Mouse (Mus musculus) kidney, adult 2 months (tissue): ENCODE data around the gene Ccnl2. TPM values are rescaled to one million over a fixed set of nuclear protein-coding genes. Genes with fewer than 3 reads are reported as not detected.

Experiments used
- DNase-seq: peaks from one replicate; pipeline ENCODE4 v3.0.0; 2021
- H3K27ac ChIP-seq: fragments of 200-500 bp; 2 replicates; pipeline ENCODE4 v1.5.1; 2012; ENCODE audit warnings: low read depth, low read length, control low read depth, inconsistent platforms; ENCODE audit not compliant: insufficient read depth
- H3K27me3 ChIP-seq: fragments of 200-500 bp; replicated peaks from 2 replicates; pipeline ENCODE4 v1.6.1; 2012; ENCODE audit warnings: mild to moderate bottlenecking, moderate library complexity, low read length, inconsistent platforms; ENCODE audit not compliant: control insufficient read depth, insufficient read depth
- H3K36me3 ChIP-seq: fragments of 200-500 bp; 2 replicates; pipeline ENCODE4 v1.6.1; 2012; ENCODE audit warnings: mild to moderate bottlenecking, moderate library complexity, low read length, inconsistent platforms; ENCODE audit not compliant: control insufficient read depth, insufficient read depth
- H3K4me1 ChIP-seq: fragments of 200-500 bp; 2 replicates; pipeline ENCODE4 v1.6.1; 2011; ENCODE audit warnings: low read length; ENCODE audit not compliant: control insufficient read depth, insufficient read depth
- H3K4me3 ChIP-seq: fragments of 200-500 bp; 2 replicates; pipeline ENCODE4 v1.5.1; 2011; ENCODE audit warnings: mild to moderate bottlenecking, low read depth, low read length, control low read depth; ENCODE audit not compliant: insufficient read depth
- CTCF ChIP-seq: fragments of 200-500 bp; conservative IDR thresholded peaks from 2 replicates; pipeline ENCODE4 v1.5.1; 2011; ENCODE audit warnings: low read depth, mild to moderate bottlenecking, control low read depth, low read length, moderate library complexity, mixed read lengths; ENCODE audit not compliant: insufficient read depth, insufficient read length
- POLR2A ChIP-seq: fragments of 200-500 bp; IDR thresholded peaks from one replicate; pipeline ENCODE4 v1.6.1; 2011; ENCODE audit warnings: low read depth, low read length, control low read depth
- WGBS: fragments of 180-500 bp; shearing (Covaris S2); methylation state at CpG from one replicate; pipeline ENCODE4 v1.1.7; 2018; 5-methylcytosine and 5-hydroxymethylcytosine counted together
- polyA plus RNA-seq: library from polyadenylated mRNA; depleted of rRNA; stranded (reverse); fragments of >200 nt; gene quantifications from 2 replicates; pipeline ENCODE4 v1.2.3, GENCODE M21; 2012

The Ccnl2 gene
- polyA plus RNA-seq, 1 experiment = 54.1 TPM

DNA sequence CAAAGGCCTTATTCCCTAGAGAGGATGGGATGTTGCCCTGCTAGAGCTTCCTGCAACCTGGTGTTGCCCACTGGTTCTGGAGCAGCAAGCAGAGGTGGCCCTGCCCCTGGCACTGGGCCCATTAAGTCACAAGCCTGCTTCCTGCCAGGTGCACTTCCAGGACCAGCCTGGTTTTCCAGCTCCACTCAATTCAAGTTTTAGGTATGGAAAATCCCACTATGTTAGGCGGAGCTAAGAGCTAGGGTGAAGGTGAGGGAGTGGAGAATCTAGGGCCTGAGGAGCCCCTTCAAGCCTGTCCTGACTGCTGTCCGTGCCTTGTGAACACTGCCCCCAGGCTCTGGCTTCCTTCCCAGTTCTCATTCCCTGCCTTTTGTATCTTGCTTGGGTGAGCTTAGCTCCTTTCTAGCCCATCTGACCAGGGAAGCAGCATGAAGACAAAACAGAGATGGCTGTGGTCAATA is 39.7 kb downstream of the Ccnl2 start:
- no peak overlapping the region for H3K4me3 ChIP-seq
- no peaks in the 10 kb centered on the region for H3K27me3 ChIP-seq
- H3K4me1 ChIP-seq = peaks cover 38% of the 10 kb centered on the region
- peak; percentile 85 for DNase-seq
- H3K36me3 ChIP-seq = no peaks in the 10 kb centered on the region; the same call in 1 of the 2 replicates
- WGBS = 37% methylated on average over 2 of the region's 2 CpGs
- TF ChIP-seq POLR2A (no peak), CTCF (no peak)
- peak overlapping the region; percentile 26; the same call in 1 of the 2 replicates for H3K27ac ChIP-seq

GRCm38 (mm10) chr4:155853421-155853820 is 41.1 kb downstream of the Ccnl2 start:
- Histone ChIP-seq H3K4me3 (no peak overlapping the region), H3K27me3 (no peaks in the 10 kb centered on the region), H3K27ac (no peak overlapping the region), H3K36me3 (no peaks in the 10 kb centered on the region; the same call in 1 of the 2 replicates), H3K4me1 (peaks cover 37% of the 10 kb centered on the region)
- no peak for DNase-seq
- 89% methylated on average over 9 of the region's 9 CpGs for WGBS
- TF ChIP-seq POLR2A (no peak), CTCF (no peak)

DNA sequence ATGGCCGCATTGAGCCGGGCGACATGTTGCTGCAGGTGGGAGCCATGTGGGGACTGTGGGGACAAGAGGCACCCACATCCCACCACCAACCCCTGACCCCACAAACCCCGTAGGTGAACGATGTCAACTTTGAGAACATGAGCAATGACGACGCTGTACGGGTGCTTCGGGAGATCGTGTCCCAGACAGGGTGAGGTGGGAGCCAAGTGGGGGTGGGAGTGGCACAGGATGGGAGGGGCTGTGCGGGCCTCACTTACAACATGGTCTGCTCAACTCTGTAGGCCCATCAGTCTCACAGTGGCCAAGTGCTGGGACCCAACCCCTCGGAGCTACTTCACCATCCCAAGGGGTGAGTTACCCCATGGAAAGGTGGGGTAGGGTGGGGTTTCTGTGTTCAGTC is 42.7 kb downstream of the Ccnl2 start:
- DNase-seq = no peak
- Histone ChIP-seq H3K27me3 (no peaks in the 10 kb centered on the region), H3K4me3 (no peak overlapping the region), H3K4me1 (peaks cover 24% of the 10 kb centered on the region), H3K36me3 (no peaks in the 10 kb centered on the region; the same call in 1 of the 2 replicates), H3K27ac (no peak overlapping the region)
- TF ChIP-seq CTCF (no peak), POLR2A (no peak)
- 96% methylated on average over 12 of the region's 12 CpGs for WGBS

GRCm38 (mm10) chr4:155856071-155856470 is 43.8 kb downstream of the Ccnl2 start:
- no peaks in the 10 kb centered on the region; the same call in 1 of the 2 replicates for H3K36me3 ChIP-seq

DNA sequence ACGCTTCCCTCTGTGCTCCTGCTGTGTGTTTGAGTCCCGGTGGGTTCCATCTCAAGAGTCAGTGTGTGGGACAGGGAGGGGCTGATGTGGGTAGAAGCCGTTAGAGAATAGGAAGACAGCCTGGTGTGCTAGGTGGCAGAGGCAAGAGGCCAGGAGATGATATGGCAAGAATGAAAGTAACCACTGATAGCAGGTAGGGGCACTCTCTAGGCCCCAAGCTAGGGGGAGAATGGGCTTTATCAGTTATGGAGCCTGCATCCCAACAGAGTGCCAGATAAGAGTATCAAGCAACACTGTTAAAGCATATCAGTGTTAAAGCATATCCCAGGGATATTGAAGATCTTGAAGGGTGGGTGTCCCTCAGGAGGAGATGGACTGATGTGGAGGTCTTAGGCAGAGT is 44.6 kb downstream of the Ccnl2 start:
- TF ChIP-seq CTCF (no peak), POLR2A (no peak)
- peaks cover 8% of the 10 kb centered on the region for H3K4me1 ChIP-seq
- no peaks in the 10 kb centered on the region for H3K27me3 ChIP-seq
- no peak overlapping the region for H3K27ac ChIP-seq
- H3K4me3 ChIP-seq = no peak overlapping the region
- no peaks in the 10 kb centered on the region; the same call in 1 of the 2 replicates for H3K36me3 ChIP-seq
- WGBS = 77% methylated on average over 3 of the region's 3 CpGs
- peak; percentile 0 for DNase-seq

More at GRCm38 (mm10) chr4:155856071-155856470, 43.8 kb downstream of the Ccnl2 start:
- no peak overlapping the region for H3K4me3 ChIP-seq
- H3K4me1 ChIP-seq = peaks cover 16% of the 10 kb centered on the region
- no peak for TF ChIP-seq CTCF
- no peak for TF ChIP-seq POLR2A
- DNase-seq = no peak
- H3K27ac ChIP-seq = no peak overlapping the region
- no peaks in the 10 kb centered on the region for H3K27me3 ChIP-seq
- WGBS = 94% methylated on average over 12 of the region's 12 CpGs

GRCm38 (mm10) chr4:155859318-155859717 is 47.0 kb downstream of the Ccnl2 start:
- Histone ChIP-seq H3K4me1 (no peaks in the 10 kb centered on the region), H3K27me3 (no peaks in the 10 kb centered on the region), H3K36me3 (no peaks in the 10 kb centered on the region; the same call in 1 of the 2 replicates), H3K27ac (no peak overlapping the region), H3K4me3 (no peak overlapping the region)
- TF ChIP-seq POLR2A = no peak
- no peak for TF ChIP-seq CTCF
- DNase-seq = no peak
- WGBS = 33% methylated on average over 13 of the region's 13 CpGs

- no peaks in the 10 kb centered on the region for H3K36me3 ChIP-seq
- TF ChIP-seq POLR2A = no peak
- no peak for TF ChIP-seq CTCF
- H3K27ac ChIP-seq = no peak overlapping the region
- H3K4me1 ChIP-seq = no peaks in the 10 kb centered on the region
- no peak overlapping the region for H3K4me3 ChIP-seq
- DNase-seq = no peak
- 88% methylated on average over 7 of the region's 7 CpGs for WGBS
- H3K27me3 ChIP-seq = no peaks in the 10 kb centered on the region
These were observed 49.5 kb downstream of the Ccnl2 start for GRCm38 (mm10) chr4:155861787-155862186.
